Mouse (Mus musculus): ENCODE measurements around the gene Uap1l1.
A peak's percentile ranks its signal among the peaks of the same experiment; 100 is the strongest.
"Not testable (repeated sequence)": the region's sequence is repeated elsewhere in the genome, so short reads cannot be mapped to it uniquely, and the experiment has no call there.

Gene Uap1l1

DNA sequence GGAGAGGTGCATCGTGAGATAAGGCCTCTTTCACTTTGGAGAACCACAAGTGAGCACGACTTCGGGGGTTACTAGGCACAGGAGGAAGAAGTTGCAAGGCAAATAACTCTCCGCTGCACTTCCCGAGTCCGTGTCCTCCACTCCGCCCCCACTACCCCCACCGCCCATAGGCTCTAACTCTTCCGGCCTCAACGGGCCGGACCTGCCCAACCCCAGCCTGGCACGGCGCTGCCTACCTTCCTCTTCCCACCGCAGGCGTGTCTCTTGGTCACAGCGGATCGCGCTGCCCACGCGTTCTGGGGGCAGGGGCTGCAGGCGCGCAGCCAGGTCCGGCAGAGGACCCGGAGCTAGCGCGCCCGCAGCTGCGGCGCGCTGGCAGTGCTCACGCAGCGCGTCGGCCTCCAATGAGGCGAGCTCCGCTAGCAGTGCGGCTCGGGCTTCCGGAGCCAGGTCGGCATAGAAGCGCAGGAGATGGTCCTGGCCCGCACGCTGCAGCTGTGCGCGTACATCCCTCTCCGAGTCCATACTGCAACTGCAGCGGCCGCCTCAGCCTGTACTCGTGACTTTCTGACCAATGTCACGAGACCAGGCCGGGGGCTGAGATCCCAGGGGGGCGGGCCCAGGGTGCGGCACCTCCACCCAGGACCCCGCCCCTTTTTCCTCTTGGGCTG lies at the start of gene Uap1l1:
Gene Uap1l1, minus strand, starts transcription at position 592 of the 671 bp plus-strand sequence.
- peak; percentile 49 for DNase-seq (ENCODE audit: low spot score)

GRCm38 (mm10) chr2:25413436-25413835 lies 48.0 kb upstream of the Uap1l1 start:
- not testable (repeated sequence) for DNase-seq (ENCODE audit: low spot score)

DNA sequence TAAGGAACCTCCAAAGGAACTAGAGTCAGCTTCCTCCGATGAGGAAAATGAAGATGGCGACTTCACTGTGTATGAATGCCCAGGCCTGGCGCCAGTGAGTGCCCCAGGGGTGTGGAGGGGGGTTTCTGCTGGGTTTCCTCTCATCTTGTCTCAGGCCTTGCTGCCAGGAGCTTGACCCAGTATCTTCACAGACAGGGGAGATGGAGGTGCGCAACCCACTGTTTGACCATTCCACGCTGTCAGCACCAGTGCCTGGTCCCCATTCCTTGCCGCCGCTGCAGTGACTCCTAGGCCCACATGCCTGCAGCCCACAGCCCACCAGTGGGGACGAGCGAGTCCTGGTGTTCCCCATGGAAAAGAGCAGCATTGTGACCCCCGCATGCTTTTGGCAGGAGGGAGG lies 43.4 kb upstream of the Uap1l1 start:
- DNase-seq (ENCODE audit: low spot score): no peak

DNA sequence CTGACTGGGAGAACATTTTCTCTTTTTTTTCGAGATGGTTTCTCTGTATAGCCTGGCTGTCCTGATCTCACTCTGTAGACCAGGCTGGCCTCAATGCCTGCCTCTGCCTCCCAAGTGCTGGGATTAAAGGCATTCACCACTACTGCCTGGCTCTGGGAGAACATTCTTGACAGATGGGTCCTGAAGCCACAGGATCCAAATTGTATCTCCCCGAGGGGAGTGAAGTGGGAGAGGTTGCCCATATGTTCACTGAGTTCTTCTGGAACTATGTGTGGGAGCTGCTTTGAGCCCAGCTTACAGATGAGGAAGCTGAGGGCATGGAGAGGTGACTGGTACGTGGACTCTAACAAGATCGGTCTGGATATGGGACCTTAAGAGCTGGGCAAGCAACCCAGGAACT lies 38.5 kb upstream of the Uap1l1 start:
- no peak for DNase-seq (ENCODE audit: low spot score)

GRCm38 (mm10) chr2:25402972-25403601 lies 37.6 kb upstream of the Uap1l1 start:
- DNase-seq (ENCODE audit: low spot score): no peak

- peak; percentile 64 for DNase-seq (ENCODE audit: low spot score)
Measured at GRCm38 (mm10) chr2:25402377-25402971, 37.0 kb upstream of the Uap1l1 start.

DNA sequence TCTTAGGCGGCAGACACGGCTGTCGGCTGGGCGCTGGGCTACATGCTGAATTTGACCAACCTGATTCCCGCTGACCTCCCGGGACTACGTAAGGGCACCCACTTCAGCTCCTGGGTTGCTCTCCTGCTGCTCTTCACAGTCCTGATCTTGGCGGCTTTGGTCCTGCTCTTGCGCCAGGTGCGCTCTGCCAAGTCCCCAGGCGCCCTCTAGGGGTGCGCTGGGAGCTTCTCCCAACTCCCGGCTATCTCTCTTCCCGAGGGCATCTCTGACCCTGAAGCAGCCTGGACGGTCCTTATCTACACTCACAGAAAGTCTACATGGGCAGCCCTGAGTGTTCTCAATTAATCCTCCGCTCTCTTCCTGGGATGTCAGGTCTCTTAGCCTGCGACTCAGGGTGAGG lies 35.3 kb upstream of the Uap1l1 start:
- no peak for DNase-seq (ENCODE audit: low spot score)

DNA sequence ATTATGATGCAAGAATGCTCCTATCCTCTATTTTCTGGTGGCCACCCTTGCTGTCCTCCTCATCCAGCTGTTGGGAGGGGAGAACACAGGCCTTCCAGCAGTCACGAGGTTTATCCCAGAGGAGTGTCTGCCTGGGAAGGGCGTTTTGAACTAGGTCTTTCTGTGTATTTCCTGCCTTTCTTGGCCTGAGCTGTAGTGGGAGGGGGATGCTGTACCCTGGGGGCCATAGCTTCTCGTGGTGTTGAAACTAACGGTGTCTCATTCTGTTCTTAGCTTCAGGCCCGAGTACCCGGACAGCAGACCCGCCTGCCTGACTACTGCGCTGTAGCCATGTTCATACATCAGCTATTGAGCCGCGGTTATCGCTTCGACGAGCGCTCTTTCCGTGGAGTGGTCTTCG lies 34.8 kb upstream of the Uap1l1 start:
- no peak for DNase-seq (ENCODE audit: low spot score)

DNA sequence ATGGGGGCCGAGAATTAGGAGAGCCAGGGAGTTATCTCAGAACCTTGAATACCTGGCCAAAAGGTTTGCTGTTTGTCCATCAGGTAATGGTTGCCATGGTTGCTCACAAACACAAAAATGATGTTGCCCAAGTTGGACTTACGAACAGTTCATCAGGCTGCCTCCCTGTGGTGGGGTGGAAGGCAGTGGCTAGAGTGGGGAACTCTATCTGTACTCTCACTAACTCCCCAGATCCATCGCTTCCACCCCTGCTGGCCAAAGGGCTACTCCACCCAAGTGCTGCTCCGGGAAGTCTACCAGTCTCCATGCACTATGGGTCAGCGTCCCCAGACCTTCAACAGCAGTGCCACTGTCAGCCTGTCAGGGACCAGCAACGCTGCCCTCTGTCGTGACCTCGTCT lies 33.6 kb upstream of the Uap1l1 start, which contains the start of gene Npdc1:
Gene Npdc1, plus strand, starts transcription at position 301 of the 400 bp plus-strand sequence.
- no peak for DNase-seq (ENCODE audit: low spot score)

- DNase-seq (ENCODE audit: low spot score): no peak
Measured at GRCm38 (mm10) chr2:25398065-25398464, 32.6 kb upstream of the Uap1l1 start.

DNA sequence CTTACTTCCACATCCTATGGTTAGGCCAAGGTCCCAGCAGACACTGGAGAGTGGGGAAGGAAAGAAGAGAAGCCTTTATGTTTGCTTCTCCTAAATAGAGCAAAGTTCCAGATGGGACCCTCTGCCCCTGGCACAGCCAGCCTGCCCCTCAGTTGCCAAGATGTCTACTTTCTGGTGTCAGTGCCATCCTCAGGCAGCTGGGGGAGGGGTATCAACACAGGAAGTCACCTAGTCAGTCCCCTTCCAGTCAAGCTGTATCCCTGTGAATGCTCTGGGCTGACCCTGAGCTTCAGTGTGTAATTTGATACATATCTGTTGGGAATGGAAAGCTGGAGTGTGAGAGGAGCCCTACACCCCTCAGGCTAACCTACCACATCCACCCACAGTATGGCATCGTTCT lies 31.5 kb upstream of the Uap1l1 start:
- DNase-seq (ENCODE audit: low spot score): no peak

DNA sequence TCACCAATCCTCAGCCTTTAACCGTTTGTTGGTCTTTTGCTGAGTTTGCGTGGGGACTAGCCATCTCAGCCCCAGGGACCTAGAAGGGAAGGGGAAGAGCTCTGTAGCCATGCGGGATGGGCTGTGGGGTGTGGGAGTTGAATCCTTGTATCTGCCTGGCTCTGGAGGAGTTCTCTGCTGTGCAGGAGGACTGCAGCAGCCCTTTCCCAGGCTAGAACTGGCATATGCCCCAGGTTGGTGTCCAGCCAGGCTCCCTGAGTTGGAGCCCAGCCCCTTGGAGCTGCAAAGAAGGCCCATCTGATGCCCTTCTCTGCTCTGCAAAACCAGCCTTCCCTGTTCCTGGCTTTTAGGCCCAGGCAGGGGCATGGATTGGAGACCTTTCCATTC lies 31.1 kb upstream of the Uap1l1 start:
- no peak for DNase-seq (ENCODE audit: low spot score)

DNA sequence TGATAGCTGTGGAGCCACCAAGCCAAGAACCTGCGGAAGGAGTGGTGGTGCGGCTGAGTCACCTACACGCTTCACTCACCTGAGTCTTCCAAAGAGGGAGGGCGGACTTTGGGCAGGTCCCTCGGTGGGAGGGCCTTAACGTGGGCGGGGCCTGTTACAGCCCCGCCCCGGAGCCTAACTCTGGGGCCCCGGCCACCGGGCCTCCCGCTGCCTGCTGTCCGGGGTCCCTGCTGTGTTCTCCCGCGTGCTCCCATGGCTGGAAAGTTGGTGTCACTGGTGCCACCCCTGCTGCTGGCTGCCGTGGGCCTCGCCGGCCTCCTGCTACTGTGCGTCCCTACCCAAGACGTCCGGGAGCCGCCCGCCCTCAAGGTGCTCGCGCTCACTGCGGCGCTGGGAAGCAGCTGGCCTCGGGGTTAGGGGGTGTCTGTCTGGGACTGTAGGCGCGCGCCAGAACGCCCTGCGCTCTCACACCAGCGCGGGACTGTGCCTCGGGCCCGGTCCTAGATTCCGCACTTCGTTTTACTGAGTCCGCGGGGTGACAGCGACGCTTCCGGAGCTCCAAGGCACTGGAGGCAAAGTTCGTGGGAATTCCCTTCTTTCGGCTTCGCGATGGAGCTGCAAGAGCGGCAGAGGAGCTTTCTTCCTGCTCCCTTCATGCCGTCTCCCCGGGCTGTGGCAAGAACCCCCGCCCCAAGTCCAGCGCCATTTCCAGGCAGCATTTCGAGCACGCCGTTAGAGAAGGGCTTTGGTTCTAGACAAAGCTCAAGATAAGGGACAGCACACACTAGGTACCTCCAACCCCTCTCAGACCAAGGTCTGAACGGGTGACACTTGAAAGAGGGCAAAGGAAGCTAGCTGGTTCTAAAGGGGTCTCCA lies 30.5 kb upstream of the Uap1l1 start, which contains the start of gene Entpd2:
Gene Entpd2, plus strand, starts transcription at position 154 of the 876 bp plus-strand sequence.
- DNase-seq (ENCODE audit: low spot score): no peak

DNA sequence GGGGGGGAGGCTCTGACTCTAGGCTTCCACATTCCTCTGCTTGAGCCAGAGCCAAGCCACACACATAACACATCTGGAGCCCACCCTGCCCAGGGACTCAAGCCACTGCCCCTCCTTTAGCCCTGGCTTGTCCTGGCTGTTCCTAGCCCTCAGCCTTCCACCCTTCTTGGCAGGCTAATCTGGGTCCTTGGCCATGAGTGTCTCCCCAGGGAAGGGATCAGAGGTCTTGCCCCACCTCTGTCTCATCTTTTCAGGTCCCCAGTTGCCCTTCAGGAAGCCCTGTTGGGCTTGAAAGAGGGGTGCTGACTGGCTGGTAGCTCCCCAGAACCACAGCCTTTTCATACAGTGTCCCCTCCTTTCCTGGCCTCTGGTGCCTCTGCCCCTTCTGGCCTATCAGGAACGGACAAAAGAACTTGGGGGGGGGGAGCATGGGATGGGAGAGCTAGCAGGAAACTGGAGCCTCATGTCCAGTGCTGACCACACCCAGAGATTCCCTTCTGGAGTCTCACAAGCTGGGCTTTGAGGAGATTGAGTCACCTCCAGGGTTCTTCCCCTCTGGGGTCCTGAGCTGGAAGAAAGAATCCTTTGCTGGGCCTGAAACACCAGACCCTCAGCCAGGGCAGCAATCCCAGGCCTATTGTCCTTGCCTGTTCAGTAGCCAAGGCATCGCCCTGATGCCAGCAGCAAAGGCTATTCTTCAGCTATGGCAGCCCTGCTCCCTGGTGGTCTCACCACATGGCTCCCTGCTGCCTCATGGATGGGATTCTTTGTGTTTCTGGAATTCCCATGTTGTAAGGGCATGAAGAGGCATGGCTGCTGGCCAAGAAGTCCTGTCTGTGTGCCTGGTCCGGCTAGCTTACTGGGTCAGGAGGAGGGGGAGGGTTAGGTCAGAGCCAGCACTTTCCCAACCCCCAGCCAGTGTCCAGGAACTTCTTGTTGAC lies 29.1 kb upstream of the Uap1l1 start:
- DNase-seq (ENCODE audit: low spot score): no peak

DNA sequence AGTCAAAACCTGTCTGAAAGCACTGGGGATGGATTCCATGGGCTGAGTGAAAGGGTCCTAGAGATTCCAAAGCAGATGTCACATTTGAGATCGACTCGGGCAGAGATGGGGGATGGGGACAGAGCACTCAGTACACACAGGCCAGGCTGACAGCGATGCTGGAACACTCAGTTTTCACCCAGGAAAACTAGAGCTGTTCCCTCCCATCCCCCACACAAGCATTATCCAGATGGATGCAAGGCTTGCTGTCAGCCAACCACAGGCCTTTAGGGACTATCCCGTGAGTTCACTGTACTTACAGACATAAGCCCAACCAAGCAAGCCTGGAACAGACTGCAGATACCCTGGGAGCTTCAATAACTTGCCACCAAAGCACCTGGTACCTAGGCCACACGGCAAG lies 25.8 kb upstream of the Uap1l1 start:
- no peak for DNase-seq (ENCODE audit: low spot score)

DNA sequence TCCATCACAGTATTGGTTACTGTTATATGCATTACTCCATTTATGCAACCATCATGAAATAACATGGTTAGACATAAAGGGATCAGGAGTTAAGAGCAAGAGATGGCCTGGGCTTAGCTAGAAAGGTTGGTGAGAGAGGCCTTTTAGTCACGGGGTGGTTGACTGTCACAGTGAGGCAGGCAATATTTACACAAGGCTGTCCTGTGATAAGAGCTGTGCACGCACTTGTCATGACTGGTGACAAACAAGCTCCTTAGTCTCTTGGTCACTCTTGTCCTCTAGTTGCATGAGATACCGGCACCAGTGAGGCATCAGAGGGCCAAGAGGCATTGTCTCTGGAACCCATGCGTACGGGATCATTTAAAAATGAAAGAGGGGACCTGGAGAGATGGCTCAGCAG lies 19.0 kb upstream of the Uap1l1 start:
- no peak for DNase-seq (ENCODE audit: low spot score)

DNA sequence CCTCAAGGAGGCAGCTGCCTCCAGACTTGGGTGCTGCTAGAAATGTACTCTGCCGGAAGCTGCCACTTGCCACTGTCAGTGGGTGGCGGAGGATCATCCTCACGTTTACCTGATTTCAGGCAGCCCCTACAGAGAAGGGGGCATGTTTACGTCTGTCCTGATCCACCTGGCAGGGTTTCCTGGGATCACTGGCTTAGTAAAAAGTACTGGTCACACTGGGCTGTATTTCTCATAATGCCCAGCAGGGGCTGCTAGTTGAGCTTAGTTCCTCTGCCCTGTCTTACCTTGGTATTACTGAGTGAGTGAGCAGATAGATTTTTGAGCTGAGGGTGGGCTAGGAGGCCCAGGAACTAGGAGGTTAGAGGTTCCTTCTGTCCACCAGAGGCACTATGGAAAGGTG lies 11.1 kb upstream of the Uap1l1 start:
- DNase-seq (ENCODE audit: low spot score): no peak

- DNase-seq (ENCODE audit: low spot score): no peak
Measured at GRCm38 (mm10) chr2:25373431-25373830, 7.9 kb upstream of the Uap1l1 start.

DNA sequence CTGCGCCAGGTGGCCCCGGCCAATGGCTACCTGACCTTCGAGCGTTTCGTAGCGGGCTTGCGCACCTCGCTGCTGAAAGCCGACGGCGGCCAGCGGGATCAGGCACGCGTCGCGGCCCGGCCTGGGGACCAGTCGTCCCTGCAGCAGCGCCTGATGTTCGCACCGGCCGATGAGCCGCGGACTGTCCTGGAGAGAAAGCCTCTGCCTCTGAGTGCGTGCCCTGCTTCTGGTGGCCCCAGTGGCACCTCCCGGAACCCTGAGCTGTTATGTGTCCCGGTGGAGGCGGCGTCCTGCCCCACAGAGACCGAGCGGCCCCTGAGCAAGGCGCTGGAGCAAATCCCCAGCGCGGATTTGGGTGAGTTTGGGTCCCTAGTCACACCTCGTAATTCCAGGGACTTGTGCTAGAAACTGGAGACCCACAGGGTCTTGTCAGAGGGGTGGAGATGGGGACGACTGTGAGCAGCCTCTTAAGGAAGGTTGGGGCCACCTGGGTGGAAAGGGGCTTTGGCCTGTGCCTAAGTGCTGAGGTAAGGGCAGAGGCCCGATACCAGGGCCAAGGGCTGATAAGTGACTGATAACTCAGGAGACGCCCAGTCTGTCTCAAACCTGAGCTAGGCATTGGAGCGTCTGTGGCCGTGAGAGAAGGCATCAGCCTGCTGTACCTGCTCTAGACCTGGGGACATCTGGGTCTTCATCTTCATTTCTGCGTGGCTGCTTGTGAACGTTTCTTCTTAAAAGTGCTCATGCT lies 7.3 kb upstream of the Uap1l1 start:
- no peak for DNase-seq (ENCODE audit: low spot score)

Data from spleen, adult 12 weeks (tissue).